Mouse (Mus musculus) ES-E14 (cell line): Measurements from ENCODE around the gene Rrnad1. TPM values are rescaled to one million over a fixed set of nuclear protein-coding genes. Genes with fewer than 3 reads are reported as not detected.

Experiments used
- DNase-seq: peaks from one replicate; pipeline ENCODE4 v3.0.0-alpha.2; 2013; ENCODE audit warnings: low read depth, low spot score
- H3K27ac ChIP-seq: 2 replicates; pipeline ENCODE4 v1.5.1; 2012; ENCODE audit warnings: low read depth, mild to moderate bottlenecking, low read length, moderate library complexity, mixed read lengths; ENCODE audit not compliant: poor library complexity, insufficient read depth, severe bottlenecking
- H3K36me3 ChIP-seq: 2 replicates; pipeline ENCODE4 v1.6.1; 2012; ENCODE audit warnings: mild to moderate bottlenecking, low read length, moderate library complexity, mixed read lengths; ENCODE audit not compliant: control insufficient read depth, poor library complexity, insufficient read depth, severe bottlenecking
- H3K4me1 ChIP-seq, 2 experiments: fragments of 150-350 bp in 1 of 2; sonication (generic) in 1 of 2; 2 replicates each; pipeline ENCODE4 v1.6.1; 2012; ENCODE audit warnings: low read length in 2 of 2, mild to moderate bottlenecking in 1 of 2, mixed read lengths in 1 of 2; ENCODE audit not compliant: control insufficient read depth in 2 of 2, insufficient read depth in 2 of 2, poor library complexity in 1 of 2
- H3K4me3 ChIP-seq, 2 experiments: fragments of 150-350 bp in 1 of 2; sonication (generic) in 1 of 2; 2 replicates each; pipeline ENCODE4 v1.5.1; 2012; ENCODE audit warnings: low read length in 2 of 2, low read depth in 1 of 2, mild to moderate bottlenecking in 1 of 2, mixed read lengths in 1 of 2; ENCODE audit not compliant: insufficient read depth in 1 of 2, poor library complexity in 1 of 2, severe bottlenecking in 1 of 2
- H3K9ac ChIP-seq: 2 replicates; pipeline ENCODE4 v1.6.1; 2012; ENCODE audit warnings: low read depth, mild to moderate bottlenecking, low read length, mixed read lengths; ENCODE audit not compliant: poor library complexity, insufficient read depth, severe bottlenecking
- H3K9me3 ChIP-seq: fragments of 150-350 bp; sonication (generic); 2 replicates; pipeline ENCODE4 v1.6.1; 2012; ENCODE audit warnings: low read depth, mild to moderate bottlenecking, low read length; ENCODE audit not compliant: control insufficient read depth, insufficient read depth
- CHD2 ChIP-seq: IDR thresholded peaks from 2 replicates; pipeline ENCODE4 v1.6.1; 2014; ENCODE audit warnings: mild to moderate bottlenecking, low read depth, low read length, inconsistent platforms
- HCFC1 ChIP-seq: IDR thresholded peaks from 2 replicates; pipeline ENCODE4 v1.6.1; 2012; ENCODE audit warnings: low read length, inconsistent platforms, borderline replicate concordance; ENCODE audit not compliant: insufficient read depth
- MAFK ChIP-seq: IDR thresholded peaks from 2 replicates; pipeline ENCODE4 v1.6.1; 2014; ENCODE audit warnings: mild to moderate bottlenecking, low read depth, low read length, inconsistent platforms; ENCODE audit not compliant: insufficient read depth
- ZC3H11A ChIP-seq: IDR thresholded peaks from 2 replicates; pipeline ENCODE4 v1.6.1; 2012; ENCODE audit warnings: low read depth, mild to moderate bottlenecking, inconsistent platforms, low read length, borderline replicate concordance
- ZNF384 ChIP-seq: IDR thresholded peaks from 2 replicates; pipeline ENCODE4 v1.6.1; 2012; ENCODE audit warnings: low read depth, low read length, inconsistent platforms
- in situ Hi-C, 2 experiments: fragments of 600-800 bp; cut with MboI; formaldehyde crosslinking; loops; one replicate each; pipeline ENCODE4 v1.15.1; 2025; ENCODE audit warnings: low sequenced_read_pairs in 2 of 2, inconsistent platforms in 1 of 2; ENCODE audit not compliant: unreplicated experiment in 2 of 2
- total RNA-seq: library from RNA; depleted of rRNA; stranded (reverse); fragments of 300-350 nt; gene quantifications from 2 replicates; pipeline ENCODE4 v1.2.3, GENCODE M21; 2012

Gene Rrnad1
- total RNA-seq, 1 experiment: 22.0 TPM

- no peak overlapping the region for H3K9ac ChIP-seq
Observed at GRCm38 (mm10) chr3:87973593-87974380, 43.3 kb upstream of the Rrnad1 start.

GRCm38 (mm10) chr3:87972776-87973175 lies 42.3 kb upstream of the Rrnad1 start:
- TF ChIP-seq HCFC1 (no peak), ZC3H11A (no peak), CHD2 (no peak), ZNF384 (no peak), MAFK (no peak)
- Histone ChIP-seq H3K4me3 (0 out of 4 replicates have a peak overlapping the region, but pooled peaks of 1 of the 2 experiments have one; percentile 18), H3K27ac (no peak overlapping the region), H3K9ac (no peak overlapping the region), H3K36me3 (no peaks in the 10 kb centered on the region), H3K9me3 (no peaks in the 10 kb centered on the region), H3K4me1 (peaks cover 7 to 19% of the 10 kb centered on the region in 2 experiments; a peak in 3 of 4 replicates)
- no peak for DNase-seq
- in situ Hi-C loops: no loop called here

More at GRCm38 (mm10) chr3:87973593-87974380, 43.3 kb upstream of the Rrnad1 start:
- no peak for DNase-seq
- in situ Hi-C loops: no loop called here
- H3K4me3 ChIP-seq: peak overlapping the region in 1 of 2 experiments; percentile 10; a peak in 1 of 4 replicates
- TF ChIP-seq ZNF384 (no peak), HCFC1 (0 out of 2 replicates have a peak, but pooled peaks have one; percentile 26)
- no peaks in the 10 kb centered on the region for H3K9me3 ChIP-seq
- peaks cover 7 to 19% of the 10 kb centered on the region in 2 experiments; a peak in 3 of 4 replicates for H3K4me1 ChIP-seq
- no peaks in the 10 kb centered on the region for H3K36me3 ChIP-seq
- H3K27ac ChIP-seq: no peak overlapping the region

GRCm38 (mm10) chr3:87972203-87972664 lies 41.7 kb upstream of the Rrnad1 start:
- Histone ChIP-seq H3K27ac (no peak overlapping the region), H3K36me3 (no peaks in the 10 kb centered on the region), H3K4me1 (peaks cover 7 to 19% of the 10 kb centered on the region in 2 experiments; a peak in 3 of 4 replicates), H3K9me3 (no peaks in the 10 kb centered on the region), H3K4me3 (peak overlapping the region; percentile 18 to 68; a peak in 3 of 4 replicates), H3K9ac (0 out of 2 replicates have a peak overlapping the region, but pooled peaks have one; percentile 13)
- no peak for DNase-seq
- in situ Hi-C loops: no loop called here
- TF ChIP-seq ZNF384 (no peak), MAFK (no peak), ZC3H11A (no peak), CHD2 (no peak), HCFC1 (no peak)

GRCm38 (mm10) chr3:87971489-87972202 lies 41.1 kb upstream of the Rrnad1 start:
- peak overlapping the region; percentile 48 to 68 for H3K4me3 ChIP-seq
- H3K9me3 ChIP-seq: no peaks in the 10 kb centered on the region
- no peak overlapping the region for H3K27ac ChIP-seq
- no peak for DNase-seq
- no peaks in the 10 kb centered on the region for H3K36me3 ChIP-seq
- no peak for TF ChIP-seq HCFC1
- TF ChIP-seq CHD2: no peak
- TF ChIP-seq ZC3H11A: no peak
- no peak for TF ChIP-seq ZNF384
- TF ChIP-seq MAFK: no peak
- in situ Hi-C loops: no loop called here
- peaks cover 7 to 19% of the 10 kb centered on the region in 2 experiments; a peak in 3 of 4 replicates for H3K4me1 ChIP-seq
- peak overlapping the region; percentile 73 for H3K9ac ChIP-seq
